Mouse (Mus musculus) kidney, postnatal 0 days (tissue): Measurements from ENCODE around the gene Rin1. TPM values are rescaled to one million over a fixed set of nuclear protein-coding genes. Genes with fewer than 3 reads are reported as not detected.
A peak's percentile ranks its signal among the peaks of the same experiment; 100 is the strongest.

Experiments used
- ATAC-seq: fragments of 200-750 bp; cut with Nextera tagmentation; replicated peaks from 2 replicates; pipeline ENCODE4 v1.8.0; 2017; ENCODE audit warnings: low read depth, moderate number of reproducible peaks, moderate TSS enrichment, moderate library complexity; ENCODE audit not compliant: low FRiP score
- DNase-seq: peaks from one replicate; pipeline ENCODE4 v3.0.0-alpha.2; 2016; ENCODE audit warnings: low spot score
- H3K27ac ChIP-seq: fragments of 300-500 bp; sonication (generic); 2 replicates; pipeline ENCODE4 v1.5.1; 2014; ENCODE audit warnings: mild to moderate bottlenecking
- H3K27me3 ChIP-seq: fragments of 300-500 bp; sonication (generic); 2 replicates; pipeline ENCODE4 v1.6.1; 2014; ENCODE audit warnings: low read length, mixed read lengths; ENCODE audit not compliant: insufficient read depth
- H3K36me3 ChIP-seq: fragments of 300-500 bp; sonication (generic); 2 replicates; pipeline ENCODE4 v1.6.1; 2014; ENCODE audit warnings: low read length, mixed read lengths; ENCODE audit not compliant: insufficient read depth
- H3K4me1 ChIP-seq: fragments of 300-500 bp; sonication (generic); replicated peaks from 2 replicates; pipeline ENCODE4 v1.6.1; 2014; ENCODE audit warnings: antibody characterized with exemption, low read length, mixed read lengths; ENCODE audit not compliant: insufficient read depth
- H3K4me2 ChIP-seq: fragments of 300-500 bp; sonication (generic); 2 replicates; pipeline ENCODE4 v1.6.1; 2014; ENCODE audit warnings: mild to moderate bottlenecking, low read length, moderate library complexity, mixed read lengths
- H3K4me3 ChIP-seq: fragments of 300-500 bp; sonication (generic); replicated peaks from 2 replicates; pipeline ENCODE4 v1.5.1; 2014; ENCODE audit warnings: low read depth, low read length
- H3K9ac ChIP-seq: fragments of 300-500 bp; sonication (generic); 2 replicates; pipeline ENCODE4 v1.6.1; 2014; ENCODE audit warnings: low read depth, low read length
- H3K9me3 ChIP-seq: fragments of 300-500 bp; sonication (generic); replicated peaks from 2 replicates; pipeline ENCODE4 v1.6.1; 2016; ENCODE audit warnings: low read length, inconsistent platforms, mixed read lengths
- CTCF ChIP-seq: IDR thresholded peaks from 2 replicates; pipeline ENCODE4 v1.5.1; 2016; ENCODE audit warnings: antibody characterized with exemption, low read depth, mild to moderate bottlenecking, moderate library complexity
- WGBS: fragments of 180-500 bp; shearing (Covaris S2); extraction: QIAGEN DNeasy Blood & Tissue Kit; methylation state at CpG from one replicate; pipeline ENCODE4 v1.1.7; 2014; 5-methylcytosine and 5-hydroxymethylcytosine counted together
- polyA plus RNA-seq: library from polyadenylated mRNA; unstranded; fragments of >200 nt; fragmentation: Nextera tagmentation; extraction: Ambion mirVana; gene quantifications from 2 replicates; pipeline ENCODE4 v1.2.1, GENCODE M21; 2015

Rin1 gene
- polyA plus RNA-seq, 1 experiment from 2014 or later = 3.2 TPM

- DNase-seq = peak; percentile 53
- peak overlapping the region; percentile 10; the same call in 1 of the 2 replicates for H3K9ac ChIP-seq
- H3K9me3 ChIP-seq = no peaks in the 10 kb centered on the region
- peak; percentile 31; the same call in 1 of the 2 replicates for ATAC-seq
- TF ChIP-seq CTCF = peak; percentile 13; the same call in 1 of the 2 replicates
- no peaks in the 10 kb centered on the region for H3K36me3 ChIP-seq
- peak overlapping the region; percentile 77 for H3K27ac ChIP-seq
- no peak overlapping the region for H3K4me3 ChIP-seq
- H3K4me2 ChIP-seq = peak overlapping the region; percentile 4; the same call in 1 of the 2 replicates
- no peaks in the 10 kb centered on the region for H3K27me3 ChIP-seq
- peaks cover 30% of the 10 kb centered on the region for H3K4me1 ChIP-seq
- WGBS = 12% methylated on average over 10 of the region's 10 CpGs
These were observed 8.8 kb downstream of the Rin1 start for GRCm38 (mm10) chr19:5058801-5059771.

GRCm38 (mm10) chr19:5060365-5061330 is 10.4 kb downstream of the Rin1 start:
- H3K9me3 ChIP-seq = no peaks in the 10 kb centered on the region
- no peak overlapping the region for H3K9ac ChIP-seq
- peak overlapping the region; percentile 8 for H3K27ac ChIP-seq
- H3K36me3 ChIP-seq = no peaks in the 10 kb centered on the region
- no peak for TF ChIP-seq CTCF
- H3K4me1 ChIP-seq = peaks cover 32% of the 10 kb centered on the region
- no peaks in the 10 kb centered on the region for H3K27me3 ChIP-seq
- no peak overlapping the region for H3K4me3 ChIP-seq
- H3K4me2 ChIP-seq = no peak overlapping the region
- no peak for ATAC-seq
- DNase-seq = no peak
- WGBS = 35% methylated on average over 5 of the region's 5 CpGs

- no peak overlapping the region for H3K4me2 ChIP-seq
- no peak for ATAC-seq
- H3K9me3 ChIP-seq = no peaks in the 10 kb centered on the region
- no peak for TF ChIP-seq CTCF
- no peak overlapping the region for H3K4me3 ChIP-seq
- WGBS = 88% methylated on average over 5 of the region's 5 CpGs
- H3K27ac ChIP-seq = no peak overlapping the region
- no peaks in the 10 kb centered on the region for H3K27me3 ChIP-seq
- no peak overlapping the region for H3K9ac ChIP-seq
- DNase-seq = no peak
- no peaks in the 10 kb centered on the region for H3K36me3 ChIP-seq
- H3K4me1 ChIP-seq = peaks cover 35% of the 10 kb centered on the region
These were observed 11.8 kb downstream of the Rin1 start for GRCm38 (mm10) chr19:5062041-5062440.

GRCm38 (mm10) chr19:5062446-5062845 is 12.2 kb downstream of the Rin1 start:
- Histone ChIP-seq H3K9me3 (no peaks in the 10 kb centered on the region), H3K27ac (no peak overlapping the region), H3K36me3 (no peaks in the 10 kb centered on the region), H3K9ac (no peak overlapping the region), H3K4me2 (no peak overlapping the region), H3K27me3 (no peaks in the 10 kb centered on the region), H3K4me1 (peaks cover 39% of the 10 kb centered on the region), H3K4me3 (no peak overlapping the region)
- TF ChIP-seq CTCF = no peak
- DNase-seq (no peak), ATAC-seq (no peak)
- 59% methylated on average over 6 of the region's 6 CpGs for WGBS

GRCm38 (mm10) chr19:5065104-5065503 is 14.8 kb downstream of the Rin1 start:
- Histone ChIP-seq H3K4me2 (no peak overlapping the region), H3K9me3 (no peaks in the 10 kb centered on the region), H3K27ac (no peak overlapping the region), H3K27me3 (no peaks in the 10 kb centered on the region), H3K4me3 (no peak overlapping the region), H3K4me1 (peaks cover 38% of the 10 kb centered on the region), H3K36me3 (no peaks in the 10 kb centered on the region), H3K9ac (no peak overlapping the region)
- DNase-seq (no peak), ATAC-seq (no peak)
- 49% methylated on average over 7 of the region's 7 CpGs for WGBS
- no peak for TF ChIP-seq CTCF
